Mouse (Mus musculus) urinary bladder, postnatal 36 days (tissue): ENCODE measurements around the gene Vmn1r69.

Source experiments
- DNase-seq, 2 experiments: peaks; one replicate each; pipeline ENCODE4 v3.0.0; 2022; ENCODE audit warnings: low spot score in 2 of 2, mixed read lengths in 1 of 2

Gene Vmn1r69

GRCm38 (mm10) chr7:10613559-10613958 is at the start of gene Vmn1r69:
Gene Vmn1r69 (minus strand): TSS chr7:10613659.
- no peak for DNase-seq

- DNase-seq, result no peak
These were observed 17.8 kb upstream of the Vmn1r69 start, which contains the start of gene Vmn1r70 for GRCm38 (mm10) chr7:10631232-10631631. Gene Vmn1r70 (plus strand): TSS chr7:10631532.

- DNase-seq, result no peak
These were observed 55.1 kb downstream of the Vmn1r69 start, which contains the start of gene Vmn1r68 for GRCm38 (mm10) chr7:10558385-10558784. Gene Vmn1r68 (minus strand): TSS chr7:10558485.
